Mouse (Mus musculus) kidney, postnatal 0 days (tissue): ENCODE measurements around the gene Snai1. TPM values are rescaled to one million over a fixed set of nuclear protein-coding genes. Genes with fewer than 3 reads are reported as not detected.
A peak's percentile ranks its signal among the peaks of the same experiment; 100 is the strongest.

Experiments
- ATAC-seq: fragments of 200-750 bp; cut with Nextera tagmentation; replicated peaks from 2 replicates; pipeline ENCODE4 v1.8.0; 2017; ENCODE audit warnings: low read depth, moderate number of reproducible peaks, moderate TSS enrichment, moderate library complexity; ENCODE audit not compliant: low FRiP score
- DNase-seq: peaks from one replicate; pipeline ENCODE4 v3.0.0-alpha.2; 2016; ENCODE audit warnings: low spot score
- H3K27ac ChIP-seq: fragments of 300-500 bp; sonication (generic); 2 replicates; pipeline ENCODE4 v1.5.1; 2014; ENCODE audit warnings: mild to moderate bottlenecking
- H3K27me3 ChIP-seq: fragments of 300-500 bp; sonication (generic); 2 replicates; pipeline ENCODE4 v1.6.1; 2014; ENCODE audit warnings: low read length, mixed read lengths; ENCODE audit not compliant: insufficient read depth
- H3K36me3 ChIP-seq: fragments of 300-500 bp; sonication (generic); 2 replicates; pipeline ENCODE4 v1.6.1; 2014; ENCODE audit warnings: low read length, mixed read lengths; ENCODE audit not compliant: insufficient read depth
- H3K4me1 ChIP-seq: fragments of 300-500 bp; sonication (generic); replicated peaks from 2 replicates; pipeline ENCODE4 v1.6.1; 2014; ENCODE audit warnings: antibody characterized with exemption, low read length, mixed read lengths; ENCODE audit not compliant: insufficient read depth
- H3K4me2 ChIP-seq: fragments of 300-500 bp; sonication (generic); 2 replicates; pipeline ENCODE4 v1.6.1; 2014; ENCODE audit warnings: mild to moderate bottlenecking, low read length, moderate library complexity, mixed read lengths
- H3K4me3 ChIP-seq: fragments of 300-500 bp; sonication (generic); replicated peaks from 2 replicates; pipeline ENCODE4 v1.5.1; 2014; ENCODE audit warnings: low read depth, low read length
- H3K9ac ChIP-seq: fragments of 300-500 bp; sonication (generic); 2 replicates; pipeline ENCODE4 v1.6.1; 2014; ENCODE audit warnings: low read depth, low read length
- H3K9me3 ChIP-seq: fragments of 300-500 bp; sonication (generic); replicated peaks from 2 replicates; pipeline ENCODE4 v1.6.1; 2016; ENCODE audit warnings: low read length, inconsistent platforms, mixed read lengths
- CTCF ChIP-seq: IDR thresholded peaks from 2 replicates; pipeline ENCODE4 v1.5.1; 2016; ENCODE audit warnings: antibody characterized with exemption, low read depth, mild to moderate bottlenecking, moderate library complexity
- WGBS: fragments of 180-500 bp; shearing (Covaris S2); extraction: QIAGEN DNeasy Blood & Tissue Kit; methylation state at CpG from one replicate; pipeline ENCODE4 v1.1.7; 2014; 5-methylcytosine and 5-hydroxymethylcytosine counted together
- polyA plus RNA-seq: library from polyadenylated mRNA; unstranded; fragments of >200 nt; fragmentation: Nextera tagmentation; extraction: Ambion mirVana; gene quantifications from 2 replicates; pipeline ENCODE4 v1.2.1, GENCODE M21; 2015

Snai1 gene
- polyA plus RNA-seq, 1 experiment from 2014 or later, result 36.1 TPM

GRCm38 (mm10) chr2:167507719-167508385 lies 30.1 kb upstream of the Snai1 start:
- Histone ChIP-seq H3K9ac (no peak overlapping the region), H3K4me1 (0 out of 2 replicates have a peak, but pooled peaks cover 15% of the 10 kb centered on the region), H3K4me3 (no peak overlapping the region), H3K27me3 (no peaks in the 10 kb centered on the region), H3K27ac (no peak overlapping the region), H3K4me2 (no peak overlapping the region), H3K9me3 (no peaks in the 10 kb centered on the region), H3K36me3 (peaks cover 34% of the 10 kb centered on the region)
- ATAC-seq, result no peak
- TF ChIP-seq CTCF, result no peak
- 87% methylated on average over 3 of the region's 3 CpGs for WGBS
- DNase-seq, result no peak

DNA sequence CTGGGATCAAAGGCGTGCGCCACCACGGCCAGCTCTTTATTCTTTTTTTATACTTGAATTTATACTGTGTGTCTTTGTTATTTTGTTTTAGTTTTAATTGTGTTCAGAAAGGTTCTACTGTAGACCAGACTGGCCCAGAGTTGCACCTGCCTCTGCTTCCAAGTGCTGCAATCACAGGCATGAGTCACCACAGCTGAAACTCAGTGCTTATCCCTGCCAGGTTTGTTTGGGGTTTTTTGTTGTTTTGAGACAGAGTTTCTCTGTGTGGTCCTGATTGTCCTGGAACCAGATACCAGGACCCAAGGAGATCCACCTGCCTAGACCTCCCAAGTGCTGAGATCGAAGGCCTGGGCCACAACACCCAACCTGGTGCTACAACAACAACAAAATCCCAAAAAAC lies 29.4 kb upstream of the Snai1 start:
- Histone ChIP-seq H3K27me3 (no peaks in the 10 kb centered on the region), H3K4me3 (no peak overlapping the region), H3K27ac (no peak overlapping the region), H3K4me2 (no peak overlapping the region), H3K9ac (no peak overlapping the region), H3K9me3 (no peaks in the 10 kb centered on the region), H3K4me1 (0 out of 2 replicates have a peak, but pooled peaks cover 13% of the 10 kb centered on the region), H3K36me3 (peaks cover 40% of the 10 kb centered on the region)
- no peak for TF ChIP-seq CTCF
- 88% methylated on average over 4 of the region's 4 CpGs for WGBS
- DNase-seq (no peak), ATAC-seq (no peak)

GRCm38 (mm10) chr2:167510485-167510884 lies 27.5 kb upstream of the Snai1 start:
- no peak for DNase-seq
- no peak for TF ChIP-seq CTCF
- Histone ChIP-seq H3K27ac (no peak overlapping the region), H3K27me3 (no peaks in the 10 kb centered on the region), H3K4me2 (no peak overlapping the region), H3K4me1 (0 out of 2 replicates have a peak, but pooled peaks cover 6% of the 10 kb centered on the region), H3K4me3 (no peak overlapping the region), H3K9me3 (no peaks in the 10 kb centered on the region), H3K9ac (no peak overlapping the region), H3K36me3 (peaks cover 57% of the 10 kb centered on the region)
- 73% methylated on average over 3 of the region's 3 CpGs for WGBS
- no peak for ATAC-seq

GRCm38 (mm10) chr2:167512365-167512764 lies 25.6 kb upstream of the Snai1 start:
- Histone ChIP-seq H3K27me3 (no peaks in the 10 kb centered on the region), H3K9ac (no peak overlapping the region), H3K27ac (no peak overlapping the region), H3K4me2 (no peak overlapping the region), H3K4me1 (no peaks in the 10 kb centered on the region), H3K4me3 (no peak overlapping the region), H3K9me3 (no peaks in the 10 kb centered on the region), H3K36me3 (peaks cover 66% of the 10 kb centered on the region)
- no peak for TF ChIP-seq CTCF
- ATAC-seq (no peak), DNase-seq (no peak)
- 93% methylated on average over 9 of the region's 9 CpGs for WGBS

DNA sequence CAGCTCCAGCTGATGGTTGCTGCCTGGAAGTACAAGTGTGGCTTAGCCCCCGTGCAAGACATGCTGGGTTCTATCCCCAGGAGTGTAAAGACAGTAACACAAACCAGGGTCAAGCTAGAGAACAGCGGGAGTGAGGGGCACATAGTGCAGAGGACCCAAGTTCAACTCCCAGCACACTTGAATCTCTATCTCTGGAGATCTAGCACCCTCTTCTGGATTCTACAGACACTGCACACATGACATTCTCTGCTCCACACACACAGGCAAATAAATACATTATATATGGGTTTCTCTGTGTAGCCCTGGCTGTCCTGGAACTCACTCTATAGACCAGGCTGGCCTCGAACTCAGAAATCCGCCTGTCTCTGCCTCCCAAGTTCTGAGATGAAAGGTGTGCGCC lies 25.0 kb upstream of the Snai1 start:
- WGBS, result 88% methylated on average over 5 of the region's 5 CpGs
- no peak for DNase-seq
- TF ChIP-seq CTCF, result peak; percentile 57

DNA sequence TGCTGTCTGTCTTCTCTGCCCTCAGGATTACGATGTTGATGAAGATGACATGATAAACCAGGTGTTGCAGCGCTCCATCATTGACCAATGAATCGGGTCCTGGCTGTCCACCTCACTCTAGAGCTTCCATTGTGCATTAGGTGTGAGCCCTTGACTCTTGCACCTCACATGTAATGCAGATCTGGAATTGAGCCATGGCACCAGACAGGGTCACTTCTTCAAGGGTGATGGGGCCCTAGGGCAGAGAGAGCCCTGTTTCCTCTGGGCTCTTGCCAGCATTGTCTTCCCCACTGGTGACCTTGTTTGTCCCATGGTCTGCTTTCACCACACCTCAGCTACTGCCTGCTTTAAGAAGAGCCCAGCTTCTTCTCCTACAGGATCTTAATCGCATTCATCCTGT lies 23.4 kb upstream of the Snai1 start:
- Histone ChIP-seq H3K4me3 (no peak overlapping the region), H3K4me1 (no peaks in the 10 kb centered on the region), H3K9me3 (no peaks in the 10 kb centered on the region), H3K27ac (no peak overlapping the region), H3K9ac (no peak overlapping the region), H3K36me3 (peaks cover 60% of the 10 kb centered on the region), H3K27me3 (no peaks in the 10 kb centered on the region), H3K4me2 (no peak overlapping the region)
- no peak for ATAC-seq
- no peak for DNase-seq
- WGBS, result 96% methylated on average over 4 of the region's 4 CpGs
- no peak for TF ChIP-seq CTCF

More for the DNA sequence above, 25.0 kb upstream of the Snai1 start:
- H3K27me3 ChIP-seq, result no peaks in the 10 kb centered on the region
- no peak overlapping the region for H3K4me2 ChIP-seq
- H3K36me3 ChIP-seq, result peaks cover 69% of the 10 kb centered on the region
- no peak for ATAC-seq
- no peak overlapping the region for H3K27ac ChIP-seq
- no peaks in the 10 kb centered on the region for H3K9me3 ChIP-seq
- no peak overlapping the region for H3K4me3 ChIP-seq
- no peak overlapping the region for H3K9ac ChIP-seq
- no peaks in the 10 kb centered on the region for H3K4me1 ChIP-seq

GRCm38 (mm10) chr2:167515688-167516087 lies 22.3 kb upstream of the Snai1 start:
- no peaks in the 10 kb centered on the region for H3K27me3 ChIP-seq
- no peaks in the 10 kb centered on the region for H3K9me3 ChIP-seq
- H3K27ac ChIP-seq, result no peak overlapping the region
- no peak overlapping the region for H3K4me2 ChIP-seq
- 92% methylated on average over 5 of the region's 5 CpGs for WGBS
- peaks cover 55% of the 10 kb centered on the region for H3K36me3 ChIP-seq
- no peak overlapping the region for H3K9ac ChIP-seq
- no peak for TF ChIP-seq CTCF
- H3K4me3 ChIP-seq, result no peak overlapping the region
- DNase-seq, result no peak
- ATAC-seq, result no peak
- no peaks in the 10 kb centered on the region for H3K4me1 ChIP-seq
